Mouse (Mus musculus) cerebellum, postnatal 36 days (tissue): ENCODE results near the gene Foxl1.

Experiments used
- DNase-seq, 2 experiments: peaks; one replicate each; pipeline ENCODE4 v3.0.0; 2021 to 2022; ENCODE audit warnings: mixed read lengths in 2 of 2

Foxl1 gene

DNA sequence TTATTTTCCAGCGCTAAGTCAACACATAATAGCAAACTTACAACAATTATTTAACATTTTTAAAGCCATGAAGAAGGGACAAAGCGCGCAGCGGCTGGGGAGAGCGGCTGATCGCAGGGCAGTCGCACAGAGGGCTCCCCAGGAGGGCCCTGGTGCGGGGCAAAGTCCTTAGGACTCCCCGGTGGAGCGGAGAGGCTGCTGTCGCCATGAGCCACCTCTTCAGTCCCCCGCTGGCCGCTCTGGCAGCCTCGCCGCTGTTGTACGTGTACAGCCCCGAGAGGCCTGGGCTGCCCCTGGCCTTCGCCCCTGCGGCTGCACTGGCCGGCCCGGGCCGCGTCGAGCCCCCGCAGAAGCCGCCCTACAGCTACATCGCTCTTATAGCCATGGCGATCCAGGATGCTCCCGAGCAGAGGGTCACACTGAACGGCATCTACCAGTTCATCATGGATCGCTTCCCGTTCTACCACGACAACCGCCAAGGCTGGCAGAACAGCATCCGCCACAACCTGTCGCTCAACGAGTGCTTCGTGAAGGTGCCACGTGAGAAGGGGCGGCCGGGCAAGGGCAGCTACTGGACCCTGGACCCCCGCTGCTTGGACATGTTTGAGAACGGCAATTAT lies at the start of gene Foxl1:
Foxl1 (plus strand) TSS at position 185 of the 620 bp plus-strand sequence.
- DNase-seq: no peak

DNA sequence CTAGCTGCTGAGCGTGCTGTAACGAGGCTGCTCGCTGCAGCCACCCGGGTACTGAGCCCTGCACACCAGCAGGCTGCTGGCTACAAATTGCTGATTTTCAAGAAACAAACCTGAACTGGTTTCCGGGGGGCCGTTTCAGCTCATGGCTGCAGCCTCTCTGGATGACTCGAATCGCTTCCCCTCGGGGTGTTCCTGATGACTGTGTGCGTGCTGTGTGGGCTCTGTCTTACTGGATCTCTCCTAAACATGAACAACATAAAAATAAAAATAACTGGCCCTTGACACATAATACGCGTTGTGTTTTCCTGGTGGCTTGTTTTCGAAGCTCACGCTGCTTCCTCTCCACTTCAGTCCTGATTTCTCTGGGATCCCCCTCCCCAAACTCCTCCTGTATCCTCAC lies 49.0 kb upstream of the Foxl1 start:
- DNase-seq: no peak

DNA sequence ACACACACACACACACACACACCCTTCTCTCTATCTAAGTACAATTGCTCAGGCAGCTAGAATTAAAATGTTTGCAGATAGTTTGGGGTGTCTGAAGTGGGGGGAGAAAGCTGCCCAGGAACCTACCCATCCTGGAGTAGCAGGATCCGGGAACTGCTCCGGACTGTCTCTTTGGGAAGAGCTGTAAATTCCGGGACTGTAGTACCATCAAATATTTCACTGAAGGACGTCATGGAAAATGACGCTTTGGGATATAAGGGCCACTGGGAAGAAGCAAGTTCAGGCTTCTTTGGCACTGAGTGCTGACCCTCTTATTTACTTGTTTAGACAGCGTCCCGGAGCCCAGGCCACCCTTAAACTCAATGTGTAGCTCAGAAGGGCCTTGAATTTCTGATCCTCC lies 48.5 kb upstream of the Foxl1 start:
- no peak for DNase-seq

DNA sequence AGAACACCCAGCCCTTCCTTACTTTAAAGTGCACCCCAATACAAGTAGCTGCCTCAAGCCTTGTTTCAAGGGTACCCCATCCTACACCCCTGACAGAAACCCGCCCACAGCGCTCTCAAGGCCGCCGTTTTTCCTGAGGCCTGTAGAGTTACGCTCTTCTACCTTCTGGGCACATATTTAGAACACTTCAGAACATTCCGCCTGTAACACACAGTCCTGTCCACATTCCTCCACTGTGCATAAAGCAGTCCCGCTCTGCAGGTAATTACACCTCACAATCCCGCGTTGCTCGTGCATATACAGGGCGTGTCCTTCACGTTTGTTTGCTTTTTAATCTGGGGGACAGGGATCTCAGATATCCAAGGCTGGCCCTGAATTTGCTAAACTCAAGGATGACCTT lies 47.8 kb upstream of the Foxl1 start:
- no peak for DNase-seq

DNA sequence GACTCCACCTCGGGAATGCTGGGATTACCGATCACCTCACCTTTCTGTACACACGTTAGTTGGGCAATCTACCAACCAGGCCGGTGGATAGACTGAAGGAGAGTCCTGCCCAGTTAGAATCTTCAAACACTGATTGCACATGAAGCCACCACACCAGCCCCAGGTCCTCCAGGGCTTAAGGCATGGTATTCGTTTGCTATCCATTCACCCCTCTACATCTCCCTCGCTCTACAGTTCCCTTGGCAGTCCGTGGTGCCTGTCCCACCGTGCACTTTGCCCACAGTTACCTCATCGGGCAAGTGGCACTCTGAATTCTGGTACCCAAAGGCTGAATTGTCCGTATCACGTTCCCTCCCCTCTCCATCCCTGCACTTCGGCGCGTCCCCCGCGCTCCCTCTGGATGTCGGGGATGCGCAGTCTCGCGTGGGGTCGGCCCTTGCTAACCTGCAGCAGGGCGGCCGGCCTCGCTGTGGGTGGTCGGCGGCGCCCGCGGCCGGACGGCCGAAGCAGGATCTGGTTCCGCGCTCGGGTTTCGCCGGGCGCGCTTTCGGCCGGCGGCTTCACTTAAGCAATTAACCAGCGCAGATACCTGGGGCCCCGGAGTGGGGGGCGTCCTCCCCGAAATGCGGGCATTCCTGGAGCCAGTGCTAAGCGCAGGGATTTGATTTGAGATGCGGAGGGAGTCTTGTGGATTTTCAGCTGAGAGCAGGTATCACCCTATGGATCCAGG lies 47.2 kb upstream of the Foxl1 start:
- no peak for DNase-seq

DNA sequence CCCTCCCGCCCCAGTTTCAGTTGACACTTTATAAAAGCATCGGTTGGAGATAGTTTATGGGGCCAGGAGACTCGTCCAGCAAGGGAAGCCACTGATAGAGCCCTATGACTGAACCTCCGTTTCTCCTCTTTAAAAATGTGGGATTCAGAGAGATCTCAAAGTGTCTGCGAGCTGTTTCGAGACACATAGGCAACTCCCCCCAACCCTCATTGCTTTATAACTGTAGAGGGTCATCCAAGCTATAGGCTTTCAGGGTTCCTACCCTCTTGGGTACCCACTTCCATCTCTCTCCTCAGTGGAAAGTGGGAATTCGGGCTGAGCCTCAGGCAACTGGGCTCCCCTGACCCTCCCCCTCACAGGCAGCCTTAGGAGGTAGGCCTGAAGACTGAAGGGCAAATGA lies 46.3 kb upstream of the Foxl1 start:
- DNase-seq: no peak

DNA sequence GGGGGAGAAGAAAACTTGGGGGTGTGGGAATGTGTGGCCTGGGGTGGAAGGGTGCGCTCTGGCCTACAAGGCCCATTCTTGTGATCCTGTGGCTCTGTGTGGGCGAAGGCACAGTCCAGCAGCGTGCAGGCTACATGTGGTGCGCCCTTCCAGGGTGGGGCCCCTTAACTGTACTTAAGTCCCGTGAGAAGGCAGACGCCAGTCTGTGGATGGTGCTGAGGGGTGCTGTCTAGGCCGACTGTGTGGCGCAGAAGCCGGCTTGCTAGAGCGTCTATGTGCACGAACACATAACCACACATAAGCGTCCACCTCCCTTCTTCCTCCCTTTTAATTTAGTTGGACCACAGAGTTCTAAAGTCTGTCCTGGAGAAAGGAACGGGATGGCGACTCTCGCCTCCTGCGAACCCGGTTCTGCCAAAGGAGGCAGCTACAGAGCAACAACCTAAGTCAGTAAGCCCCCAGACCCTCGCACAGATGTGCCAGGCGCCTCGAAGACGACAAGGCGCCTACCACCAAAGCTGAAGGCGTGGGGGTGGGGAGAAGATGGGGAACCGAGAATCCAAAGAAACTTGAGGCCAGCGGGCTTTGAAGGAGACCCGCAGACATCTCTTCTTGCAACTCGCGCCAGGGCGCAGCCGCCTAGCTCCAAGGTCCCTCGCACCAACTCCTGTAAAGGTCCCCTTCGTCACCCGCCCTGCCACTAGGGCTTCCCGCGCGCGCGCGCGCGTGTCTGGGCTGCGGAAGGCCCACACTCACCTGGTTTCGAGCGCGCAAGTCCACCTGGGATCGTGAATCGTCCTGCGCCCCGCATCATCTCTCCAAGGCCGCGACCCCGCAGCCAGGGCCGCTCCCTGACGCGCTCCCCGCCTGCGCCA lies 45.3 kb upstream of the Foxl1 start:
- no peak for DNase-seq

DNA sequence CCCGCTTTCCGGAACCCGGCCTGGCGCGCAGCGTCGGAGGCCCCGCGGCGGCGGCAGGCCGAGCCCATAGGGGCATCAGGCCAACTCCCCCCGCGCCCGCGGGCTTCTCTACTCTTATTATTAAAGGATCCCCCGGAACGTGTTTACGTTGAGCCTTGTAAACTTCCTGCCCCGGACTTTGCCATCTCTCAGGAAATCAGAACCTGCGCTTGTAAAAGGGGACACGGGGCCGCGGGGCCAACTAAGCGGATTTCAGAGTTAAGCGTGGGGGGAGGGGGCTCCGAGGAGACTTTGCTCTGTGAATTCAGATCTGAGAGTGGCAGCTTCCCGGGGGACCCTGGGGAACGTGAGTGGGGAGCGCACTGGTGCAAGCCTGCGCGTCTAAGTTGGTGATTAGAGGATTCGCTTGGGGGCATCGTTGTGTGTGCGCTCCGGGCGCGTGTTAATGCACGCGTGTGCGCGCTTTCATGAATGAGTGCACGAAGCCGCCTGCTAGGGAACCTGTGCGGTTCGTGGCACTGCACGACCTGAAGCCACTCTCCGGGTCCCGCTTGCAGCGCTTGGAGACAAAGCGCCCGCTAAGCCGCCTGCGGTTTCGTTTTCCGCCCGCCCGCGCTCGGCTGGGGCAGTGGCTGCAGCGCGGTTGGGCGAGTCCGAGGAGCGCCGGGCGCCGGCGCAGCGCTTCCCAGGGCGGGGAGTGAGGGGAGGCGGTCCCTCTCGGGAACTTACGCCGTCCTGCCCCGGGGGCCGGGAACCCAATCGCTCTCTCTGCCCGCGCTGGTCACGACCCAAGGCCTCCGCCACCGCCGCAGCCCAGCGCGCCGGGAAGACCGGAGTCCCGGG lies 44.4 kb upstream of the Foxl1 start:
- no peak for DNase-seq

DNA sequence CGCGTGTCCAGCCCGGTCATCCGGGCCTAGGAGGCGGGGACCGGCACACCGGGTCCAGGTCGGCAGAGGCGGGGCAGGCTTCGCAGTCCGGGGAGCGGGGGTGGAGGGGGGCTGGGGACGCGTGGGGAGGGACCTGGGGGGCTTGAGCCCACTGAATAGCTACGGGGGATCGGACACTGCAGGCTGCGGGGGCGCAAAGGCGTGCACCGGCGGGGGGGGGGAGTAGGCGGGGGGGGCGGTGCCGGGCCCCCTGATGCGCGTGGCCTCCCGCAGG lies 43.9 kb upstream of the Foxl1 start:
- no peak for DNase-seq

DNA sequence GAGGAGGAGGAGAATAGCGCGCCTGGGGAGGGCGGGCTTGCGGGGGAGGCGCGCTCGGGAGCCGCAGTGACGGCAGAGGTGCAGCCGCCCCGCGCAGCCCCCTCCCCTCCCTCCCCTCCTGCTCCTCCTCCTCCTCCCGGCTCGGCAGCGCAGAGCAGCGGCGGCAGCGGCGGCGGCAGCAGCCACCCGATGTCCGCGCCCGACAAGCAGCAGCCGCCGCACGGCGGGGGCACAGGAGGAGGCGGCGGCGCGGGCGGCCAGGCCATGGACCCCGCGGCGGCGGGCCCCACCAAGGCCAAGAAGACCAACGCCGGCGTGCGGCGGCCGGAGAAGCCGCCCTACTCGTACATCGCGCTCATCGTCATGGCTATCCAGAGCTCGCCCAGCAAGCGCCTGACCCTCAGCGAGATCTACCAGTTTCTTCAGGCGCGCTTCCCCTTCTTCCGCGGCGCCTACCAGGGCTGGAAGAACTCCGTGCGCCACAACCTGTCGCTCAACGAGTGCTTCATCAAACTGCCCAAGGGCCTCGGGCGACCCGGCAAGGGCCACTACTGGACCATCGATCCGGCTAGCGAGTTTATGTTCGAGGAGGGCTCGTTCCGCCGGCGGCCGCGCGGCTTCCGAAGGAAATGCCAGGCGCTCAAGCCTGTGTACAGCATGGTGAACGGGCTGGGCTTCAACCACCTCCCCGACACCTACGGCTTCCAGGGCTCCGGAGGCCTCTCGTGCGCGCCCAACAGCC lies 43.4 kb upstream of the Foxl1 start, which contains the start of gene Foxf1:
Foxf1 (plus strand) TSS at position 177 of the 742 bp plus-strand sequence.
- no peak for DNase-seq

DNA sequence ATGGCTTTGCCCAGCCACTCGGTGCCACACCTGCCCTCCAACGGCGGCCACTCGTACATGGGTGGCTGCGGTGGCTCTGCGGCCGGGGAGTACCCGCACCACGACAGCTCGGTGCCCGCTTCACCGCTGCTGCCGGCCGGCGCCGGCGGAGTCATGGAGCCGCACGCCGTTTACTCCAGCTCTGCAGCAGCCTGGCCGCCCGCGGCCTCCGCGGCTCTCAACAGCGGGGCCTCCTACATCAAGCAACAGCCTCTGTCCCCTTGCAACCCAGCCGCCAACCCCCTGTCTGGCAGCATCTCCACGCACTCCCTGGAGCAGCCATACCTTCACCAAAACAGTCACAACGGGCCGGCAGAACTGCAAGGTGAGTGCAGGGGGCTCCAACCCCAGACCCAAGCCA lies 42.7 kb upstream of the Foxl1 start:
- no peak for DNase-seq

DNA sequence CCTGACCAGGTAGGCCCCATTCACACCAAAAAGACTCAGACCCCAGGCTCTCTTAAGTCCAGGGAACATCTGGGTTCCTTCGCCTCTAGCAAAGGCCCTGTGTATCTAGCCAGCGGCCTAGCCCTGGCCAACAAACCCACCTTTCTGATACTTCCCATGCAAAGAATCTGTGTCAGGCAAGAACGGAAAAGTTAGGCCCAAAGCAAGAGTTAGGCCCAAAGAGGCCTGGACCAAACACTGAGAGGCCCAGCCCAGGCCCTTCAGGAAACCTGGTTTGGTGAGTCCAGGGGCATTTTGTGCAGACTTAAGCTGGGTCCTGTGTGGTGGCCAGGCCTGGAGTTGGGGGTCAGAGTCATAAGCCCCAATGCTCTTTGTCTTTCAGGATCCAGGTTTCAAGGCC lies 42.2 kb upstream of the Foxl1 start:
- DNase-seq: no peak

DNA sequence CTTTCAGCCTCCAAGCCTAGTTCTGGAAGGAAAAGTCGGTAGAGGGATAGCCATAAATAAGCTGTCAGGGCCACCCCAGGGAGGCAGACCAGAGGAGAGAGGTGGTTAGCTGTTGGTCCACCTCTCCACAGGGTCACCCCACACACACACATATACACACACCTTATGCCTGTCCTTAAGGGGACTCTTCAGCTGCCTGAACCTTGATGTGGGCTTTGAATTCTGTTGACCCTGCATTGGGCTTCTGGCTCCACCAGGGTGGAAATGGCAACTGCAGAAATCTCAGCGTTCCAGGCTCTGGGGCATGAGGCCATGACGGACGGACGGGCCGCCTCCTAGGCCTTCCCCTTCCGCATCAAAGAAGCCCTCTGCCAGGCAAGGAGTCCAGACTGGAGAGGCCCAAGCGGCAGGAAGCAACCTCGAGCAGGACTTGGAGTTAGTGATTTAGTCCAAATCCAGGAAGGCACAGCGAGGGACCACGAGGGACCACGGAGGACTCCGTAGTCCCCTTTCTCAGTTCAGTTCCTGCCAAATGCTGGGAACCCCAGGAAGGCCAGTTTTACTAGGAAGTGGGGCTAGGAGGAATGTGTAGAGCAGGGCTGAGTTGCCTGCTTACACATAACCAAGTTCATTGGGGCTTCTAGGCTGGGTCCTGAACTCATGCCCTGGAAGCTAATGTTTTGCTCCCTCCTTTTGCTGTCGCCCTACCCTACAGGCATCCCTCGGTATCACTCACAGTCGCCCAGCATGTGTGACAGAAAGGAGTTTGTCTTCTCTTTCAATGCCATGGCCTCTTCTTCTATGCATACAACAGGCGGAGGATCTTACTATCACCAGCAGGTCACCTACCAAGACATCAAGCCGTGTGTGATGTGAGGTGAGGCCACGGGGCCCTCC lies 41.5 kb upstream of the Foxl1 start:
- no peak for DNase-seq

DNA sequence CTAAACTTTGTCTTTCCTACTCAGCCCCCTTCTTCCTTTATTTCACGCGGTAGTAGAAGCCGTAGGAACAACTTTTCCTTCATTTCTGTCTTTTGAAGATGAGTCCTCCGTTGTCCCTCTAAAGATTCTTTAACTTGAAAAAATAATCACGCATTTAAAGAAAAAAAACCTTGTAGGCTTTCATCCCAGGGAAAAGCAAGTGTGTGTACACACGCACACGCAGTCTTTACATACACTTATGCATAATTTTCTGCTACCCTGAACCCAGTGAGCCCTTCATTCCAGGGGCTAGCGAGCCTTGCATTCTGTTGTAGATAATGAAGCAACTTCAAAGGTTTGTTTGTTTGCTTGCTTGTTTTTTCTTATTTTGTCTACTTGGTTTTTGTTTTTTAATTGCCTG lies 39.5 kb upstream of the Foxl1 start:
- no peak for DNase-seq

DNA sequence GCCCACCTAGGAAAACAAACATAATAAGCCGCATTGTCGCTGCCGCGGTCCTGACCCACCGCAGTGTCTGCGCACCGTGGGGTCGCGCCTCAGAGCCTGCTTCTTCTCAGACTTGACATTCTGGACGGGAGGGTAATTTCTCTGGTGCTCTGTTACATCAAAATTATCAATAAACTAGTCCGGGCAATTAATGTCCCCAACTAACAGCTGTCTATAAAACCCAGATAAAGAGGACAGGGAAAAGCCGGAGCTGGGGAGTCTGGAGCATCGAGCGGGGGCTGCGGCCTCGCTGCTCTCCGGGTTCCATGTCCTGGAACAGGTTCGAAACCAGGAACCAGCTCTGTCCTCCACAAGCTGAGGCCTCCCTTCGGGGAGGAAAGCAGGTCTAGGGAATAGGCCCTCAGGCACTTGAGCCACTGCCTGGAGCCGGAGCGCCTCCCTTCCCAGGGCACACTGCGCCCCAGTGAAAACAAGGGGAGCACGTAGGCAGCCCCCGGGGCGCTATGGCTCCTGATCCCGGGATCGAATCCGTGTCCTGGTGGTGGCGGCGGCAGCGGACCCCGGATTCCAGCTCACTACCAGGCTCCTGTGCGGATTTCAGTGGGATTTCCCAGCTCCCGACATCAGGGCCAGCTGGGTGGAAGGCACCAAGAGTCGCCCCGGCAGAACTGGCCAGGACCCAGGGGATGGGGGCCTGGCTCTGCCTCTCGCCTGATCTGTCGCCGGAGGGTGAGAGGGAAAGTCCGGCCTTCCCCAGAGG lies 38.7 kb upstream of the Foxl1 start:
- DNase-seq: no peak

DNA sequence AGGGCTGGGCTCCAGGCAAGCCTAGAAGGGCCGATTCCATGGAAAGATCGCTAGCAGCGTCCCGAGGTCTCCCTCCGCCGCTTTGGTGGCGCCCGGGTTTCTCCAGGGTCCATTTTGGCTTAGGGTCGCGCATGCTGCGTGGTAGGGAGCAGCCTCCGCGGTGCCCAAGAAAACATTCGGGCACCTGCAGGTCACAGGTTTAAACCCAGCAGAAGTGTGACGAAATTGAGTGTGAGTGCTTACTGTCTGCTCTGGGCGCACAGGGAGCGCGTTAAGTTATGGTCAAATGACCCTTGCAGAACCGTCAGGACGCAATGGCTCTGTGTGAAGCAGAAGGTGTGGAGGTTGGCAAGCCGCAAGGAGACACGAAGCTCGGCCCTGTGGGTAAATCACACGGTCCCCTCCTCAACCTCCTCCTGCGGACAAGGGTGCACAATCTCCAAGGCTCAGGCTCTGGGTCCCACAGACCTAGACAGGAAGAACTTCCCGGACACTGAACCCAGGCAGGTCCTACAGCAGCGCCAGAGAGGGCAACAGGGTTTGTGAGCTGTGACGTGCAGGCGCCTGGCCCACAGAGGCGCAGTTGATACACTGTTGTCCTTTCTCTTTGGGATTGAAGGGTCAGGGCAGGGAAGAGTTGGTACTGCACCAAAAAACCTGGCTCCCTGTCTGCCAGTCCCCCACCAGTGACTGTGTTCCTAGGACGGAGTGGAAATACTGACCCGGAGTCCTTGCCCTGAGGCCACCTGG lies 37.9 kb upstream of the Foxl1 start:
- DNase-seq: no peak

DNA sequence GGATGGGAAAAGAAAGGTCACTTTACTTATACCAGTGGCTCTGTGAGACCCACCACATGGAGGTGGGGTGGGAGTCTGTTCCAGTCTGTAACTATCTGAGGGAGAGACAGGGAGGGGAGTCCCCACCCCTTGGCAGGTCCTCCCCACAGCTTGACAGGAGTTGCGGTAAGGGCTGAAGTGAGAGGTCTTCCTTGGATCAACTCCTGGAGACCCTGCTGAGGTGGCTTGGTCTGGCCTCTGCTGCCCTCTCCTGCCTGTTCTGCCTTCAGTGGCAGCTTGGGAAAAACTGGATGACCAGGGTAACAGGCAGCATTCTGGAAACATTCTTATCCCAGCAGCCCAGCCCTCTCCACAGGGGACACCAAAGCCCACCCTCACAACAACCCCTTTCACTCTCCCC lies 37.0 kb upstream of the Foxl1 start:
- DNase-seq: no peak

DNA sequence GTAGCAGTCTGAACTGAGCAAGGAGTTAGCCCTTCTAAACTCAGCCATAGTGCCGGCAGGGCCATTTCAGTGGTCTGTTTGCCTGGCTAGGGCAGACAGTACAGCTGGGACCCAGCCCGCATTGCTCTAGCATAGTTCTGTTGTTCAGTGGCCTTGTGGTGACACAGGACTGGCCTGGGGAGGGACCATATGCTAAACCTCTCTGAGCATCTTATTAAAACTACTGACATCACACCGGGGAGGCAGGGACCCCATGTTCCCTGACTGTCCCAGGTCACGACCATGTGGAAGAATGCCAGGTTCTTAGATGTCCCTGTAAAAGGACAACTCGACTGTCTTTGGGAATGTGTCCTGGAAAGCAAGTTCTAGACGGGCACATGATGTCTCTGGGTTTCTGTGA lies 35.6 kb upstream of the Foxl1 start:
- DNase-seq: no peak

DNA sequence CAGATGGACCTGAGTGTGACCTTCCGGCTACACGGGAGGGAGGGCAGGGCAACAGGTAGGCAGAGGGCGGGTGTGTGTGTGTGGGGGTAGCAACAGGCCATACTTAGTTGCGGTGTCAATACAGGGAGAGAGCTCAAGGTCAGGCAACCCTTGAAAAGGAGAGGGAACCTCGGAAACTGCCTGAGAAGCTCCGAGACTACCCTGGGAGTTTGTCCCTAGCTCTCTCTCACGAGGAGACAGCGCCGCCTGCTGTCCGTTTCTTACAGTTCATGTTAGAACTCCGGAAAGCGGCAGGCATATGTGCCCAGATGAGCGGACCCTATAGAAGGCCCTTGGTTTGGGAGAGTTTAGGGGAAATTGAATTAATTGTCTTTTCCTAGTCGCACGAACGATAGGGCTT lies 35.1 kb upstream of the Foxl1 start:
- peak; percentile 75 to 79 for DNase-seq

DNA sequence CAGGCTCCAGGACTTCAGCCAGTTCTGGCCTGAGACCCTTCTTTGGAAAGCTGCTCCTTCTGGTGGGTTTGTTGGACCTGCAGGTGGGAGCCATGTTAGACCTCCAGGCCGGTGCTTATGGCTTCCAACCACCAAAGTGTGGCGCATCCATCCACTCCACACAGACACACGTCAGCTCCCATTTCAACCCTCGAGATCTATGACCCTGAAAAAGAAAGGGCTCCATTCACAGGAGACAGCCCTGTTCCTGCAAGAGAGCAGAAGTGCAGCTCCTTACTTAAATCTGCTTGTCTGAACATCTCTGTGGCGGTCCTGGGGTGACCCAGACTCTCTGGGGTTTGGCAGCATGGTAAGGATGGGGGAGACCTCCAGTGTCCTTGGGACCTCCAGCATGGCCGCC lies 34.2 kb upstream of the Foxl1 start:
- DNase-seq: no peak
